Mouse (Mus musculus) liver, adult (tissue): ENCODE data around the gene 4931414P19Rik.

Source experiments
- GATA4 ChIP-seq: IDR thresholded peaks from 2 replicates; pipeline ENCODE4 v1.6.1; 2014; ENCODE audit warnings: mild to moderate bottlenecking, low read length; ENCODE audit not compliant: insufficient replicate concordance

4931414P19Rik gene

DNA sequence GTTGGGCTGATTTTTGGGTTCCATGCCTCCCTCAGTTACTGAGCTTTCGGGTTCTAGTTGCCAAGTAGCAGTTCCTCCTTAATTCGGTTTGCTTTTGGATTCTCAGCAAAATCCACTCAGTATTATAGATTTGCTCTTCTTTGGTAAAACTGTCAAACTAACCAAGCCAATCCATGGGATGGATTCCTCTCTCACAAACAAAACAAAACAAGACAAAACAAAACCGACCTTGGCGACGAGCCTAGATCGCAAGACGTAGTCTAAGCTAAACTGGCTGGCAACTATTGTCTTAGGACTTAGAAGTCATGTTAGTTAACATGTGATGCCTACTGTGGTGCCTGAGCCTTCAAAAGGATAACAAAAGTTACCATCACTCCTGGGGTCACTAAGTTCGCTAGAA, 2.1 kb downstream of the 4931414P19Rik start:
- no peak for TF ChIP-seq GATA4

DNA sequence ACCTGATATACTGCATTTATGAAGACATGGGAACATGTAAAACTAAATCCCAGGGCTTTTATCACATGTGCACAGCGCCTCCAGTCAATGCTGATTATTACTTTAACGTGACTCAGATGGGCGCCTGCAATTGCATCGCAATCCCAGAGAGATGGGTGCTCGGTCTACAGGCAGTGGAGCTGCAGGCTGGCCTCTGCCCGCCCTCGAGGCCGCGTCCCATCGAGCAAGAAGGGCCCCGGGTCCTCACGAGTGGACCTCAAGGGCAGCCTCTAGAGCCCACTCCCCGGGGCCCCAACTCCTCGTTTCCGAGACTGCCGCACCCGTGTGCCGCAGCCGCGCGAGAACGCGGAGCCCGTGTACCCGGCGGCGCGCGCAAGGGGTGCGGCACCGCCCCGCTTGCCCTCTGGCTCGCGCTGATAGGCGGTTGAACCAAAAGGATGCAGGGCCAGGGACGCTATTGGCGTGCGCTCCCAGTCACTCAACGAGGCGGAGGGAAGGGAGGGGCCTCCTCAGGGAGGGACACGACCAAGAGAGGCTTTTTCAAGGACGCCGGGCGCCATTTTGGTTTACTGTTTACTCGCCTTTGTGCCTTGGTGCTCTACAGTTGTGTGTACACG, 2.6 kb downstream of the 4931414P19Rik start:
- no peak; the same call in 1 of the 2 replicates for TF ChIP-seq GATA4

DNA sequence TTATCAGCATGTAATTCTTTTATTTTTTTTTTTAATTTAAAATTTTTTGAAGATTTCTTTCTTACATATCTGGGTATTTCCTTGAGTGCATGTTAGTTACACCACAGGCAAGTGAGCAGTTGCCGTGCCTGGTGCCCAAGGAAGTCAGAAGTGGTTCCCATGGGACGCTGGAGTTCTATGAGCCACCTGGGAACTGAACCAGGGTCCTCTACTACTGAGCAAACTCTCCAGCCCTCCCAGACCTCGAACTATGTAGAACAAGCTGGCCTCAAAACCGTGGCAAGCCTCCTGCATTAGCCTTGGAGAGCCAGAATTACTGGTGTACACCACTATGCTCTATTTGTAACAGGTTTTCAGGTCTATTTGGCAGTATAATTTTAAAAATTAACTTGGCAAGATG, 3.2 kb downstream of the 4931414P19Rik start:
- no peak for TF ChIP-seq GATA4

- no peak for TF ChIP-seq GATA4
Observed at GRCm38 (mm10) chr14:54601601-54602000, 4.2 kb downstream of the 4931414P19Rik start.

GRCm38 (mm10) chr14:54597084-54597483, 8.7 kb downstream of the 4931414P19Rik start:
- no peak for TF ChIP-seq GATA4

DNA sequence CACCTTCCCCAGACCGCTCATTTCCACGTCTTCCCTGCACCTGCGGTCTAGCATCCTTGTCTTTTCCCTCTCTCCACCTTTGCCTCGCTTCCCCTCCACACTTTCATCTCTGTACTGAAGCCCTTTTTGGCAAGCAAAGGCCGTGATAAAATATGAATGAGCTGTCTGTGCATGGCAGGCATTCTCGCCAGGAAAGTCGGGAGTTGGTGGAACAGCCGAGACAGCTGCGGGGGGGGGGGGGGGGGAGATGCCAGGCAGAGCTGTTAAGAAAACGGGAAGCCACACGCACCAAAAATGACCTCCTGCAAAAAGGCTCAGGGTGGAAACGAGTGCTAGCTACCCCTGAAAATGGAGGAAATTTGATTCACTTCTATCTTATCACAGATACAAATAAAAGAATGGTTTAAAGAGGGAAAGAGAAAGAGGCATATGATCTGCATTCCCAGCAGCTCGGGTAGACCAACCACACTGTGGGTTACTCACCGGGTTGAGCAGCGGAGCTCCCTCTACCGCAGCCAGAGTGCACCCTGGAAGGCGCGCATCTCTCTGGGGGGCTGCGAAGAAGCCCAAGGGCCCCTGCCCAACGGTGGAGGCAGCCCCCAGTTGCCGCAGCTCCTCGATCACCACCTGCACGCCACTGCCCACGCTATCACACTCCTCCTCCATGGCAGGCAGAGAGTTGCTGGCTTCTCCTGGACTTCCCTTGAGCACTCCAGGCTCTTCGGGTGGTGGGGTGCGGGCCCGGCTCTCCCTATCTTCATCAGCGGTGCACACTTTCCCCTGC, 11.0 kb downstream of the 4931414P19Rik start:
- no peak for TF ChIP-seq GATA4

DNA sequence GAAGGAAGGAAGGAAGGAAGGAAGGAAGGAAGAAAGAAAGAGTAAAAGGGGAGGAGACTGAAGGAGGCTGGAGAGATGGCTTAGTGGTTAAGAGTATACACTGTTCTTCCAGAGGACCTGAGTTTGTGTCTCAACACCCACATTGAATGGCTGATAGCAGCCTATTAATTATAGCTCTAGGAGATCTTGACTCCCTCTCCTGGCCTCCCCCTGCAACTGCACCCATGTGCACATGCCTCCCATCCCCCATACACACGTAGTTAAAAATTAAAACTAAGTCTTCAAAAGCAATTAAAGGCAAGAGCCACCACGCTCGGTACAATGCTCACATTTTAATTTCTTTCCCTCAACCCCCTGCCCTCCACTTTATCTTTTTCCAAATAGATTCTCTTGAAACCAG, 11.7 kb downstream of the 4931414P19Rik start:
- TF ChIP-seq GATA4 = no peak

DNA sequence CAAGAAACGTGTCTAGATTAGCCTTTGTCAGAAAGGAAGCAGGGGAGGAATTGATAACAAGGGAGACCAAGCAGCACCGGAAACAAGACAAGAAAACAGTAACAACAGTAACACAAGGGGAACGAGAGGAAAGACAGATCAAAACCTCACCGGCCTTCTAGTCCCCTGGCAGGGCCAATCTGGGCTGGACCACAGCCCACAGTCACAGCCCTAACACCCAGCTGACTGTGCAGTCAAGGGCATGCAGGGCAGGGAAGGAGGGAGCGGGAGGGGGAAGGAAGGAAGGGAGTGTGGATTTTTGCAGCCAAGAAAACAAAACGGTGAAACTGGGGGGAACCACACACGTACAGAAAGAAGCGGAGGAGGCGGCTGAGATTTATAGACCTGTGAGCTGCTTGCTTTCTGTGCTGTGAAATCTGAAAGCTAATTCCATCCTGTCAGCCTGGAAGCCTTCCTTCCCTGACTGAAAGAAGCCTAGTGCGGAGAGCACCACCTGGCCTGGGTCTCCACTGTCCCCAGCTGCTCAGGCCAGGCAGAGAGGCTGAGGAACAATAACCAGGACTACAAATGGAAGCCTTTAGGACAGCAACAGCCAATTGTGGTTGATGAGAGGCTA, 13.4 kb downstream of the 4931414P19Rik start:
- TF ChIP-seq GATA4 = peak; percentile 22; the same call in 1 of the 2 replicates

DNA sequence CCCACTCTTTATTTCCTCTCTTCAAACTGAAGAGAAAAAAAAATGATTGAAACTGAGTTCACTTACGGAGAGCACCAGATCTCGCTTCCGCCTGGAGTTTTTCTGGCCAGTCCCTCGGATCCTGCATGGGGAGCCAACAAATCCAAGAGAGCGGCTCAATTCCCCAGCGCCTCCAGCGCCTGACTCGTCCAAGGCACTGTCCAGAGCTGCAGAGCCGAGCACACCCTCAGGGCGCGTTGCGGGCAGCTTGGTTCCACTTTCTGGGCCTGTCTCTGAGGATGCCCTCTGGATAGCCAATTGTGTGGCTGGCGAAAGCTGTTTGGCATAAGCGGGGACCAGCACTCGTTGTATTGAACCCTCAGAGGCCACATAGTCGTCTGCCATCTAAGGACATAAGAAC, 14.7 kb downstream of the 4931414P19Rik start:
- TF ChIP-seq GATA4 = no peak

DNA sequence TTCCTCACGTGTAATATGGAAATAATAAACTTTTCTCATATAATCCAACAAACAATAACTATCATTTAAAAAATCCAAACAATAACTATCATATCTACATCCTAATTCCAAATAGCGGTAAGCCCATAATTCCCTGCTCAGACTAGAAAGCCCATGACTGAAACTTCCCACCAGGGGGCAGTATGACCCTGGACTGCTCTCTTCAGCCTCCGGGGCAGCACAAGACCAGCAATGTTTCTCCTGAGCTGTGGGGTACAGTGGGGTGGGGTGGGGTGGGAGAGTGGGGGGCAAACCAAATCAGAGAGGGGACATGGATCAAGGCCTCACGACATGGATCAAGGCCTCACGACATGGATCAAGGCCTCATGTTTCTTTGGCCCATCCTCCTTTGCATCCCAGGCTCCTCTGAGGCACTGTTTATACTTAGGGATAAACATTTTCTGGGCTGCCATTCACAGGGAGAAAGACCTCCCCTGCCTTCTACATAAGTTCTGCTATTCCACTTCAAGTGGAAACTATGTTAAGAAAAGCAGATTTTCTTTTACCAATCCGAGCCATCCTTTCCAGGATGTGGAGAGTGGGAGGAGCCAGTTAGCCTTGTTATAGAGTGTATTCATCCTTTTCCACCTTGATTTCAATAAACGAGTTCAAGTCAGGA, 22.0 kb downstream of the 4931414P19Rik start:
- TF ChIP-seq GATA4 = no peak

DNA sequence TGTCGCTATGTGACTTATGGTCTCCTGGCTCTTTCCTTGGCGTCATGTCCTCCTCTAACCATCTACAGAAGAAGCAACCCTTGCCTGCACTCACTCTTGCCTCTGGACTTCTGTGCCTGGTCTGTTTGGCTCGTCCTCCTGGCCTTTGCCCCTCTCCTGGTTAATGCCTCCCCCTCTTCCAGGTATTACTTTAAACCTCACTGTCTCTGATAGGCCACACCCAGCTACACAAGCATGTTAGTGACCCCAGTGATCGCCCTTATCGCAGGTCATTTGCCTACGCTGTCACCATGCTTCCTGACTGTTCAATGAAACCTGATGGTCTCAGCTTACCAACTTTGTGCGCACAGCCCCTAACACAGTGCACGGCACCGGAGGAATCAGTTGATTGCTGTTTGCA, 23.3 kb downstream of the 4931414P19Rik start:
- no peak for TF ChIP-seq GATA4

- no peak for TF ChIP-seq GATA4
Observed at GRCm38 (mm10) chr14:54579638-54580037, 26.2 kb downstream of the 4931414P19Rik start.

DNA sequence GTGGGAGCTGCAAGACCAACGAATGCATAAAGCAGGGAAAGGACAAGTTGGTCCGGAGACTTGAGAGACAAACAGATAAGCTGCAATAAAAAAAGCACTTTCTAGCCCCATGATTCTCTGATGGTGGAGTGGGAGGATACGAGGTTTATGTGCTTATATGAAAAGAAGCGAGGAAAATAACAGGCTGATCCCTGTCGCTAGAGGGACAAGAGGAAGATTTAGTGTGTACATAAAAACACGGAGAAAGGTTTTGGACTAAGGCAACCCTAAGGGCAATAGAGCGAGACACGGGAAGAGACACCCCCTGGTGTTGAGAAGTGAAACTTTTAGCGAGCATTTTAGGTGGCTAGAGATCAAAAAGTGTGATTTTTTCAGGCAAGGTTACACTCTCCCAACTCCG, 27.7 kb downstream of the 4931414P19Rik start:
- TF ChIP-seq GATA4 = no peak

DNA sequence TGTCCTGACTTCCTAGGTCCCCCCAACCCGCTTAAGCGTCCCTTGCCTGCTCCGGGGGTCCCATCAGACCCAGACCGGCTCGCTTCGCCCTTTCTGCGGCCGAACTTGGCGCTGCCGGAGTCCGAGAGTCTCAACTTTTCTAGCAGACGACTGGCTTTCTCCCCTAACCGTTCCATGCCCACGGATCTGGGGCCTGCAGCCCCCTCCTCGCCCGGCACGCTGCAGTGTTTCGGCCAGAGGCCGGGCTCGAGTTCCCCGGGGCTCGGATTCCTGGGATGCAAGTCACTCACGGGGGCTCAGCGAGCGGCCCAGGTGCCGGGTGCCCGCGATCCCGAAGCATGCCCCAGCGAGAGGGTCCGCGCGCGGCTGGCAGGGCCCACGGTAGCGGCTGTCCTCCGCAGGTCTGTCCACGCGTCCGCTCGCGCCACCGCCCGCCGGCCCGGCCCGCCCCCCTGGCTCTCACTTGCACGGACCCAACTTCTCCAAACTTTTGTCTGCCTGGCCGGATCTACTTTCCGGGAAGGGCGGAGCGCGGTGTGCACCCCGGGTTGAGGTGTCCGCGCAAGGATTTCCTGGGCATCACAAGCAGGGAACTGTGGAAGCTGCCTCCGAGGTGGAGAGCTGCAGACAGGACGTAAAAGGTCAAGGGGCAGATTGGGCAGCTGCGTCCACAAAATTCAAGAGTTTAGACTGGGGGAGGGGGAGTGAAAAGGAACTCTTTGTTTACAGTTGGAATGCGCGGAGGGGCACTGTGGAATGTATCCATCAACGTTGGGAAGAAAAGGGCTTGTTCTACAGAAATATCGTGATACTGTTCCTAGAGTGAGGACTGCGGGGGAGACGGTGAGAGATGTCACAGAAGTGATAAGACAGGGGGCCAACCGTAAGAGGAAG, 28.5 kb downstream of the 4931414P19Rik start, which contains the start of gene Ajuba:
Gene Ajuba, minus strand, starts transcription at position 470 of the 894 bp plus-strand sequence.
- TF ChIP-seq GATA4 = no peak
